Mouse (Mus musculus): Measurements from ENCODE around the gene Vps16. TPM values are rescaled to one million over a fixed set of nuclear protein-coding genes. Genes with fewer than 3 reads are reported as not detected.

The Vps16 gene
- 80.9 and 81.9 TPM in 2 replicates for total RNA-seq (2021)
- long read RNA-seq, transcript Vps16-201 (24 exons, 3,161 nt) = major isoform, 66 of 95 reads
- long read RNA-seq, partial matches to known transcripts = 6 of 95 reads
- long read RNA-seq, other reads (novel, unspliced or antisense) = 23 of 95 reads

- DNase-seq = peak; percentile 93
Measured at GRCm38 (mm10) chr2:130424126-130424853, at the start of gene Vps16, which contains the start of gene Pced1a. TSS of gene Vps16 (plus strand) at chr2:130424339. TSS of gene Pced1a (minus strand) at chr2:130424701.

- DNase-seq = no peak
Measured at GRCm38 (mm10) chr2:130374951-130375350, 49.2 kb upstream of the Vps16 start.

GRCm38 (mm10) chr2:130383205-130383604 is 40.9 kb upstream of the Vps16 start:
- no peak for DNase-seq

GRCm38 (mm10) chr2:130383895-130384294 is 40.2 kb upstream of the Vps16 start:
- no peak for DNase-seq

- no peak for DNase-seq
Measured at GRCm38 (mm10) chr2:130386212-130386611, 37.9 kb upstream of the Vps16 start.

GRCm38 (mm10) chr2:130388796-130389195 is 35.3 kb upstream of the Vps16 start:
- DNase-seq = no peak

- DNase-seq = no peak
Measured at GRCm38 (mm10) chr2:130390993-130391625, 33.0 kb upstream of the Vps16 start.

- no peak for DNase-seq
Measured at GRCm38 (mm10) chr2:130392836-130393235, 31.3 kb upstream of the Vps16 start.

- no peak for DNase-seq
Measured at GRCm38 (mm10) chr2:130395696-130396095, 28.4 kb upstream of the Vps16 start.

- DNase-seq = peak; percentile 28
Measured at GRCm38 (mm10) chr2:130397186-130397985, 26.8 kb upstream of the Vps16 start, which contains the start of gene Cpxm1. TSS of gene Cpxm1 (minus strand) at chr2:130397574.

- DNase-seq = no peak
Measured at GRCm38 (mm10) chr2:130398091-130398490, 26.0 kb upstream of the Vps16 start.

- no peak for DNase-seq
Measured at GRCm38 (mm10) chr2:130400046-130400445, 24.1 kb upstream of the Vps16 start.

- DNase-seq = no peak
Measured at GRCm38 (mm10) chr2:130401891-130402290, 22.2 kb upstream of the Vps16 start.

GRCm38 (mm10) chr2:130404939-130405338 is 19.2 kb upstream of the Vps16 start, which contains the start of the genes Gm28372 and 1700020A23Rik:
TSS of gene Gm28372 (plus strand) at chr2:130405239.
TSS of gene 1700020A23Rik (plus strand) at chr2:130405259.
- no peak for DNase-seq

GRCm38 (mm10) chr2:130406178-130406577 is 18.0 kb upstream of the Vps16 start, which contains the start of gene Tmem239:
TSS of gene Tmem239 (plus strand) at chr2:130406478.
- DNase-seq = no peak

GRCm38 (mm10) chr2:130408194-130408593 is 15.9 kb upstream of the Vps16 start:
- DNase-seq = no peak

- peak; percentile 91 for DNase-seq
Measured at GRCm38 (mm10) chr2:130411558-130412495, 12.3 kb upstream of the Vps16 start.

GRCm38 (mm10) chr2:130412775-130413174 is 11.4 kb upstream of the Vps16 start:
- DNase-seq = no peak

GRCm38 (mm10) chr2:130414094-130414856 is 9.9 kb upstream of the Vps16 start:
- DNase-seq = no peak

Data from adrenal gland, postnatal 25 days (tissue).